Mouse (Mus musculus) spleen, postnatal 4 days (tissue): ENCODE results near the gene 2510039O18Rik.

ENCODE experiments used
- DNase-seq, 2 experiments: peaks; one replicate each; pipeline ENCODE4 v3.0.0; 2022; ENCODE audit warnings: low spot score in 2 of 2

2510039O18Rik gene

GRCm38 (mm10) chr4:147937021-147937420 lies 3.7 kb upstream of the 2510039O18Rik start:
- DNase-seq: no peak

DNA sequence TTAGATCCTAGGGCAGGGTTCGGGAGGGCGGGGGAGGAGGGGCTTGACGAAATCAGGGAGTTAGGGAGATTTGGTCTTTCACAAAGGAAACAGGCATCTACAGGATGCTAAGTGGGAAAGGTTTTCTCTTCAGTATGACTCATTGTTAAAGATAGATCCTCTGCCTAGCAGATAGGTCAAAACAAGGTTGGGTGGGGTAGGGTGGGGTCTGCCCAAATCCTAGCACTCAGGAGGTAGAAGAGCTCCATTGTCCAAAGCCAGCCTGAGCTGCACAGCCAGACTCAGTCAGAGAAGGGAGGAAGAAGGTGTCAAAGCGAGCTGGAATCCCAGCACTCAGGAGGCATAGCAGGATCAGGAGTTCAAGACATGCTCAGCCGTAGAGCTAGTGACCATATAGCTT lies 3.2 kb upstream of the 2510039O18Rik start:
- DNase-seq: no peak

- DNase-seq: no peak
Measured at GRCm38 (mm10) chr4:147938148-147939096, 2.3 kb upstream of the 2510039O18Rik start.

- no peak for DNase-seq
Measured at GRCm38 (mm10) chr4:147940111-147940510, 584 bp upstream of the 2510039O18Rik start.

- DNase-seq: peak; percentile 57 to 82
Measured at GRCm38 (mm10) chr4:147941045-147942020, 638 bp downstream of the 2510039O18Rik start.

DNA sequence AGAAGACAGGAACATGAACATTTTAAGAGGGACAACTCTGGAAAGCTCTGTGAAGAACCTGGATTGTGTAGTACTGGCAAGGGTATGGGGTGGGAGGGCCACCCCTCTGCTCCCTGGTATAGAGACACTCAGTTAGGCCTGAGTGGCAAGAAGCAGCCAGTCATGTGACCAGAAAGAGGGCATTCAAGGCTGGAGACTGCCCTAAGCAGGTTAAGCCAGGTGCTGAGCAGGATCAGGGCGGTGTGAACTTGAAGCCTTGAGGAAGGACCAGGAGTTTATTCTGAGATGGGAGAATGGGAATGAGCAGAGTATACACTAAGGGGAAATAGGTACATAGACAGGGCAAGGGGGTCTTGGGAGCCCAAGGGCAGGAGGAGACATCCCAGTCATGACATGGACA lies 2.3 kb downstream of the 2510039O18Rik start:
- no peak for DNase-seq

- no peak for DNase-seq
Measured at GRCm38 (mm10) chr4:147947511-147947910, 6.8 kb downstream of the 2510039O18Rik start.

GRCm38 (mm10) chr4:147953590-147953989 lies 12.9 kb downstream of the 2510039O18Rik start:
- no peak for DNase-seq

DNA sequence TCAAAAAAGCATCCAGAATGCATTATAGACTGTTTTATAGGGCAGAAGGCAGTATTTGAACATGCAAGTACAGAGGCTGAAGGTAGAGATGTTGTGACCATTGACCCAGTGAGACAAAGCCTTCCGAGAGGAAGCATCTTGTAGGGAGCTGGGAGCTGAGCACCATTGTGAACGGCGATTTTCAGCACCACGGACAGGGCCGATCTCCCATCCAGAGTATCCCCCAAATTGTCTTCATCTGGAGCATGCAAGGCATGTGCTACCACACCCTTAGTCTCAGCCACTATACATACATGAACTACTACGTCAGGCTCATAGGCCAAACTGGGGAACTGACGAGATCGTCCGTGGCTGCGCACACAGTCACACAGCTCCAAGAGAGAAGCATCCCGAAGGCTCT lies 16.4 kb downstream of the 2510039O18Rik start:
- DNase-seq: no peak

GRCm38 (mm10) chr4:147959881-147960831 lies 19.5 kb downstream of the 2510039O18Rik start:
- peak; percentile 45 to 80 for DNase-seq

GRCm38 (mm10) chr4:147962781-147963180 lies 22.1 kb downstream of the 2510039O18Rik start:
- DNase-seq: no peak

DNA sequence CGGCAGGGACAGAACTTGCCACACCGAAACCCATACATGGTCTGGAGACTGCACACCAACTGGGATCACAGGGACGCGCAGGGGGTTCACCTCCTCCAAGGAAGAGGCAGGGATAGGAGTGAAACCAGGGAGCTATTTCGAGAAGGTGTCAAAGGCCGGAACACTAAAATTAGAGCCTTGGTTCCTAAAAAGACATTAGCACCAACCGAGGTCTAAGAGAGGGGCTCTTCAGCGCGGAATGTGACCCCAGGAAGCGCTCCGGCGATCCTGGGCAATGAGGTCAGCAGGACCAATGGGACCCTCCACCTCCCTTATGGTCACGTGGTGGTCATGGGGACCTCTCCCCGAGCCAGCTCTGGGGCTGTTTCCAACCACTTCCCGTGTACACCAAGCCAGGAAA lies 22.9 kb downstream of the 2510039O18Rik start:
- no peak for DNase-seq

GRCm38 (mm10) chr4:147965712-147966111 lies 25.0 kb downstream of the 2510039O18Rik start:
- no peak for DNase-seq

DNA sequence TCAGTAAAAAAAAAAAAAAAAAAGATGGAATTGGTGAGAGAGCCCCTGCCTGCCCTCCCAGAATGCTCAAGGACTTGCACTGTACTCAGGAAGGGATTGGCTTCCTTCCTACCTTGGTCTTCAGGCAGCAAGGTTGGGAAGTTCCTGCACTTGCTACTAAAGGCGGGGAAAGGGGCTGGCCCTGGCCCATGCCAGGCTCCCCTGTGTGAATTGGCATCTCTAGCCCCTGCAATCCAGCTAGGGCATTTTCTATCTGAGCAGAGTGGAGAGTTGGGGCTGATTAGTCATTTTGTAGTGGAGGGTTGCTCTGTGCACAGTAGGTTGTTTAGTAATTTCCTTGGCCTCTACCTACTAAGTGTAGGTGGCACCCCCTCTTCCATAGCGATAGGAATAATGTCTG lies 28.1 kb downstream of the 2510039O18Rik start:
- DNase-seq: no peak

GRCm38 (mm10) chr4:147969337-147969736 lies 28.6 kb downstream of the 2510039O18Rik start:
- DNase-seq: no peak

DNA sequence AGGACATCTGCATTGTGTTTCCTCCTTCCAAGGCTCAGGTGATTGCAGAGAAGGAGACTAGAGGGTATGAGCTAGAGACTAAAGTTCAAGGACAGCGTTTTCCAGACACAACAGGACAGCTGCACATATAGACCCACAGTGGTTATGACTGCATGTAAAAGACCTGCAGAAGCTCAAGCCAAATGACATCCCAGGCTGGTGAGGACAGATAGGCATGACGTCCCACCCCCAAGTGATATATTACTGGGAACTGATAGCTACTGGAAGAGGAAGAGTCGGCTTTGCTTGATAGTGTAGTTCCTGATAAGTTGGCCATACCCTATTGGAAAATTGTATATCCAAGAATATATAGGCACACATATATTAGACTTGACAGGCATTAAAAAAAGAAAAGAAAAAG lies 35.5 kb downstream of the 2510039O18Rik start:
- no peak for DNase-seq

- no peak for DNase-seq
Measured at GRCm38 (mm10) chr4:147977726-147978125, 37.0 kb downstream of the 2510039O18Rik start.

- no peak for DNase-seq
Measured at GRCm38 (mm10) chr4:147978391-147978790, 37.7 kb downstream of the 2510039O18Rik start.

- DNase-seq: no peak
Measured at GRCm38 (mm10) chr4:147979441-147979860, 38.8 kb downstream of the 2510039O18Rik start.

GRCm38 (mm10) chr4:147985205-147986132 lies 44.8 kb downstream of the 2510039O18Rik start, which contains the start of gene Nppb:
Gene Nppb, plus strand, starts transcription at chr4:147985788.
- DNase-seq: no peak
